Mouse (Mus musculus) lung, embryonic 14.5 days (tissue): Measurements from ENCODE around the gene Bfsp1. TPM values are rescaled to one million over a fixed set of nuclear protein-coding genes. Genes with fewer than 3 reads are reported as not detected.
A peak's percentile ranks its signal among the peaks of the same experiment; 100 is the strongest.

Experiments
- ATAC-seq: fragments of 200-750 bp; cut with Nextera tagmentation; 2 replicates; pipeline ENCODE4 v1.8.0; 2017; ENCODE audit warnings: mild to moderate bottlenecking, moderate TSS enrichment, moderate library complexity; ENCODE audit not compliant: insufficient read depth
- DNase-seq: peaks from one replicate; pipeline ENCODE4 v3.0.0-alpha.2; 2015
- H3K27ac ChIP-seq: fragments of 300-500 bp; sonication (generic); 2 replicates; pipeline ENCODE4 v1.5.1; 2014; ENCODE audit warnings: low read depth, mild to moderate bottlenecking, moderate library complexity
- H3K27me3 ChIP-seq: fragments of 300-500 bp; sonication (generic); 2 replicates; pipeline ENCODE4 v1.6.1; 2014; ENCODE audit warnings: low read length, control low read depth; ENCODE audit not compliant: insufficient read depth
- H3K36me3 ChIP-seq: fragments of 300-500 bp; sonication (generic); 2 replicates; pipeline ENCODE4 v1.6.1; 2014; ENCODE audit warnings: control low read depth; ENCODE audit not compliant: insufficient read depth
- H3K4me1 ChIP-seq: fragments of 300-500 bp; sonication (generic); 2 replicates; pipeline ENCODE4 v1.6.1; 2014; ENCODE audit warnings: antibody characterized with exemption, control low read depth; ENCODE audit not compliant: insufficient read depth
- H3K4me2 ChIP-seq: fragments of 300-500 bp; sonication (generic); 2 replicates; pipeline ENCODE4 v1.6.1; 2014; ENCODE audit warnings: mild to moderate bottlenecking
- H3K4me3 ChIP-seq: fragments of 300-500 bp; sonication (generic); 2 replicates; pipeline ENCODE4 v1.5.1; 2014; ENCODE audit warnings: low read depth, low read length
- H3K9ac ChIP-seq: fragments of 300-500 bp; sonication (generic); 2 replicates; pipeline ENCODE4 v1.6.1; 2014
- H3K9me3 ChIP-seq: fragments of 300-500 bp; sonication (generic); 2 replicates; pipeline ENCODE4 v1.6.1; 2016; ENCODE audit warnings: low read depth, low read length, control low read depth
- CTCF ChIP-seq: IDR thresholded peaks from 2 replicates; pipeline ENCODE4 v1.5.1; 2016; ENCODE audit warnings: antibody characterized with exemption, low read depth
- WGBS: fragments of 180-500 bp; shearing (Covaris S2); extraction: QIAGEN DNeasy Blood & Tissue Kit; methylation state at CpG from one replicate; pipeline ENCODE4 v1.1.7; 2014; 5-methylcytosine and 5-hydroxymethylcytosine counted together
- polyA plus RNA-seq: library from polyadenylated mRNA; unstranded; fragments of >200 nt; fragmentation: Nextera tagmentation; extraction: Ambion mirVana; gene quantifications from 2 replicates; pipeline ENCODE4 v1.2.1, GENCODE M21; 2014

Bfsp1 gene
- 1.6 and 2.0 TPM in 2 replicates for polyA plus RNA-seq

- ATAC-seq, result peak; percentile 86
- H3K4me3 ChIP-seq, result peak within 1 kb of the TSS; percentile 41
- no peaks in the 10 kb centered on the region for H3K4me1 ChIP-seq
- H3K9ac ChIP-seq, result peak within 1 kb of the TSS; percentile 75
- TF ChIP-seq CTCF, result no peak
- peak; percentile 83 for DNase-seq
- H3K4me2 ChIP-seq, result peak within 1 kb of the TSS; percentile 76
- H3K27me3 ChIP-seq, result no peaks in the 10 kb centered on the region
- peak within 1 kb of the TSS; percentile 52; the same call in 1 of the 2 replicates for H3K27ac ChIP-seq
- H3K9me3 ChIP-seq, result no peaks in the 10 kb centered on the region
- no peaks in the 10 kb centered on the region for H3K36me3 ChIP-seq
- 3% methylated on average over 86 of the region's 86 CpGs for WGBS
These were observed at the start of gene Bfsp1 for GRCm38 (mm10) chr2:143862484-143863231. TSS of gene Bfsp1 (minus strand) at chr2:143863173.

- no peak overlapping the region for H3K4me3 ChIP-seq
- no peaks in the 10 kb centered on the region for H3K27me3 ChIP-seq
- H3K9me3 ChIP-seq, result no peaks in the 10 kb centered on the region
- no peak for TF ChIP-seq CTCF
- no peak overlapping the region for H3K9ac ChIP-seq
- H3K36me3 ChIP-seq, result no peaks in the 10 kb centered on the region
- no peak overlapping the region for H3K4me2 ChIP-seq
- DNase-seq (no peak), ATAC-seq (no peak)
- H3K4me1 ChIP-seq, result peaks cover 6% of the 10 kb centered on the region
- 82% methylated on average over 2 of the region's 2 CpGs for WGBS
- H3K27ac ChIP-seq, result no peak overlapping the region
These were observed 49.2 kb upstream of the Bfsp1 start for GRCm38 (mm10) chr2:143912199-143912598.

- no peak for TF ChIP-seq CTCF
- H3K27me3 ChIP-seq, result no peaks in the 10 kb centered on the region
- H3K36me3 ChIP-seq, result no peaks in the 10 kb centered on the region
- no peaks in the 10 kb centered on the region for H3K9me3 ChIP-seq
- no peak overlapping the region for H3K4me2 ChIP-seq
- no peak for ATAC-seq
- 74% methylated on average over 2 of the region's 2 CpGs for WGBS
- H3K4me1 ChIP-seq, result no peaks in the 10 kb centered on the region
- H3K27ac ChIP-seq, result no peak overlapping the region
- no peak for DNase-seq
- no peak overlapping the region for H3K9ac ChIP-seq
- H3K4me3 ChIP-seq, result no peak overlapping the region
These were observed 46.3 kb upstream of the Bfsp1 start for GRCm38 (mm10) chr2:143909230-143909629.

- DNase-seq, result no peak
- no peak overlapping the region for H3K4me2 ChIP-seq
- no peak for ATAC-seq
- 0 out of 2 replicates have a peak, but pooled peaks cover 3% of the 10 kb centered on the region for H3K4me1 ChIP-seq
- H3K9me3 ChIP-seq, result no peaks in the 10 kb centered on the region
- H3K9ac ChIP-seq, result no peak overlapping the region
- no peaks in the 10 kb centered on the region for H3K36me3 ChIP-seq
- no peak overlapping the region for H3K27ac ChIP-seq
- H3K4me3 ChIP-seq, result no peak overlapping the region
- TF ChIP-seq CTCF, result no peak
- WGBS, result 74% methylated on average over 5 of the region's 5 CpGs
- no peaks in the 10 kb centered on the region for H3K27me3 ChIP-seq
These were observed 41.9 kb upstream of the Bfsp1 start for GRCm38 (mm10) chr2:143904896-143905295.

GRCm38 (mm10) chr2:143903376-143904045, 40.5 kb upstream of the Bfsp1 start:
- Histone ChIP-seq H3K27ac (no peak overlapping the region), H3K4me1 (0 out of 2 replicates have a peak, but pooled peaks cover 3% of the 10 kb centered on the region), H3K9ac (no peak overlapping the region), H3K4me3 (no peak overlapping the region), H3K27me3 (no peaks in the 10 kb centered on the region), H3K4me2 (no peak overlapping the region), H3K9me3 (no peaks in the 10 kb centered on the region), H3K36me3 (no peaks in the 10 kb centered on the region)
- 47% methylated on average over 9 of the region's 9 CpGs for WGBS
- no peak for TF ChIP-seq CTCF
- ATAC-seq (no peak), DNase-seq (no peak)

GRCm38 (mm10) chr2:143900821-143901351, 37.9 kb upstream of the Bfsp1 start:
- H3K9me3 ChIP-seq, result no peaks in the 10 kb centered on the region
- WGBS, result 59% methylated on average over 5 of the region's 5 CpGs
- no peak overlapping the region for H3K4me3 ChIP-seq
- H3K4me2 ChIP-seq, result no peak overlapping the region
- H3K36me3 ChIP-seq, result no peaks in the 10 kb centered on the region
- DNase-seq (no peak), ATAC-seq (no peak)
- H3K9ac ChIP-seq, result no peak overlapping the region
- no peak overlapping the region for H3K27ac ChIP-seq
- no peak for TF ChIP-seq CTCF
- H3K27me3 ChIP-seq, result no peaks in the 10 kb centered on the region
- 0 out of 2 replicates have a peak, but pooled peaks cover 3% of the 10 kb centered on the region for H3K4me1 ChIP-seq
